Mouse (Mus musculus): ENCODE measurements at regions not wholly inside any gene's neighbourhood (a gene's known extent, or its start where the extent isn't known, plus 50 kb on each side); places are given as distances from the start of the nearest gene placed in this dataset.

GRCm38 (mm10) chrX:11705851-11706557, 378.4 kb downstream of the H2al1j start:
- ATAC-seq (ENCODE audit: insufficient read depth) (no peak), DNase-seq (ENCODE audit: low read depth in 3 of 3, low spot score in 3 of 3) (no peak)
- H3K9me3 ChIP-seq (ENCODE audit: control insufficient read depth, low read length) = no peaks in the 10 kb centered on the region
- H3K36me3 ChIP-seq (replicated peaks; ENCODE audit: control insufficient read depth, insufficient read depth, low read depth) = no peaks in the 10 kb centered on the region
- no peak overlapping the region for H3K9ac ChIP-seq (replicated peaks)
- H3K27ac ChIP-seq = no peak overlapping the region
- WGBS (ENCODE audit: insufficient replicate concordance) = 46% methylated on average over 6 of the region's 6 CpGs
- no peak overlapping the region for H3K4me2 ChIP-seq (ENCODE audit: low read depth)
- no peaks in the 10 kb centered on the region for H3K4me1 ChIP-seq (replicated peaks; ENCODE audit: control insufficient read depth in 2 of 2, insufficient read depth in 2 of 2, low read length in 1 of 2)
- TF ChIP-seq CTCF (IDR thresholded peaks at IDR 0.05; ENCODE audit: low read depth) = no peak
- no peak for TF ChIP-seq EP300 (IDR thresholded peaks at IDR 0.05; ENCODE audit: low read depth)
- no peak overlapping the region for H3K4me3 ChIP-seq (ENCODE audit: insufficient read depth in 1 of 2, low read depth in 2 of 2, low read length in 2 of 2)
- H3K27me3 ChIP-seq (ENCODE audit: control insufficient read depth, insufficient read depth, low read length) = no peaks in the 10 kb centered on the region

GRCm38 (mm10) chrX:11707330-11707729, 379.7 kb downstream of the H2al1j start:
- Histone ChIP-seq H3K27me3 (ENCODE audit: control insufficient read depth, insufficient read depth, low read length) (no peaks in the 10 kb centered on the region), H3K9ac (replicated peaks) (no peak overlapping the region), H3K9me3 (ENCODE audit: control insufficient read depth, low read length) (no peaks in the 10 kb centered on the region), H3K4me1 (replicated peaks; ENCODE audit: control insufficient read depth in 2 of 2, insufficient read depth in 2 of 2, low read length in 1 of 2) (no peaks in the 10 kb centered on the region), H3K27ac (no peak overlapping the region), H3K36me3 (replicated peaks; ENCODE audit: control insufficient read depth, insufficient read depth, low read depth) (no peaks in the 10 kb centered on the region), H3K4me3 (ENCODE audit: insufficient read depth in 1 of 2, low read depth in 2 of 2, low read length in 2 of 2) (no peak overlapping the region), H3K4me2 (ENCODE audit: low read depth) (no peak overlapping the region)
- TF ChIP-seq EP300 (IDR thresholded peaks at IDR 0.05; ENCODE audit: low read depth) (no peak), CTCF (IDR thresholded peaks at IDR 0.05; ENCODE audit: low read depth) (no peak)
- DNase-seq (ENCODE audit: low read depth in 3 of 3, low spot score in 3 of 3) = no peak
- no peak for ATAC-seq (ENCODE audit: insufficient read depth)
- 62% methylated on average over 6 of the region's 6 CpGs for WGBS (ENCODE audit: insufficient replicate concordance)

- TF ChIP-seq CTCF (IDR thresholded peaks at IDR 0.05; ENCODE audit: low read depth) = no peak
- no peak for TF ChIP-seq EP300 (IDR thresholded peaks at IDR 0.05; ENCODE audit: low read depth)
- ATAC-seq (ENCODE audit: insufficient read depth) (no peak), DNase-seq (ENCODE audit: low read depth in 3 of 3, low spot score in 3 of 3) (no peak)
- Histone ChIP-seq H3K4me3 (ENCODE audit: insufficient read depth in 1 of 2, low read depth in 2 of 2, low read length in 2 of 2) (no peak overlapping the region), H3K4me2 (ENCODE audit: low read depth) (no peak overlapping the region), H3K36me3 (replicated peaks; ENCODE audit: control insufficient read depth, insufficient read depth, low read depth) (no peaks in the 10 kb centered on the region), H3K27ac (no peak overlapping the region), H3K4me1 (replicated peaks; ENCODE audit: control insufficient read depth in 2 of 2, insufficient read depth in 2 of 2, low read length in 1 of 2) (no peaks in the 10 kb centered on the region), H3K9me3 (ENCODE audit: control insufficient read depth, low read length) (no peaks in the 10 kb centered on the region), H3K9ac (replicated peaks) (no peak overlapping the region), H3K27me3 (ENCODE audit: control insufficient read depth, insufficient read depth, low read length) (no peaks in the 10 kb centered on the region)
- 39% methylated on average over 6 of the region's 6 CpGs for WGBS (ENCODE audit: insufficient replicate concordance)
Measured at GRCm38 (mm10) chrX:11708325-11708724, 380.7 kb downstream of the H2al1j start.

- Histone ChIP-seq H3K4me3 (ENCODE audit: insufficient read depth in 1 of 2, low read depth in 2 of 2, low read length in 2 of 2) (no peak overlapping the region), H3K9me3 (ENCODE audit: control insufficient read depth, low read length) (no peaks in the 10 kb centered on the region), H3K27ac (no peak overlapping the region), H3K4me1 (replicated peaks; ENCODE audit: control insufficient read depth in 2 of 2, insufficient read depth in 2 of 2, low read length in 1 of 2) (no peaks in the 10 kb centered on the region), H3K4me2 (ENCODE audit: low read depth) (no peak overlapping the region), H3K36me3 (replicated peaks; ENCODE audit: control insufficient read depth, insufficient read depth, low read depth) (no peaks in the 10 kb centered on the region), H3K27me3 (ENCODE audit: control insufficient read depth, insufficient read depth, low read length) (no peaks in the 10 kb centered on the region), H3K9ac (replicated peaks) (no peak overlapping the region)
- ATAC-seq (ENCODE audit: insufficient read depth) (no peak), DNase-seq (ENCODE audit: low read depth in 3 of 3, low spot score in 3 of 3) (no peak)
- 65% methylated on average over 4 of the region's 4 CpGs for WGBS (ENCODE audit: insufficient replicate concordance)
- TF ChIP-seq EP300 (IDR thresholded peaks at IDR 0.05; ENCODE audit: low read depth) (no peak), CTCF (IDR thresholded peaks at IDR 0.05; ENCODE audit: low read depth) (no peak)
Measured at GRCm38 (mm10) chrX:11709326-11709725, 381.7 kb downstream of the H2al1j start.

GRCm38 (mm10) chrX:11713423-11713822, 385.8 kb downstream of the H2al1j start:
- no peak overlapping the region for H3K9ac ChIP-seq (replicated peaks)
- no peak for ATAC-seq (ENCODE audit: insufficient read depth)
- no peak overlapping the region for H3K27ac ChIP-seq
- TF ChIP-seq EP300 (IDR thresholded peaks at IDR 0.05; ENCODE audit: low read depth) = no peak
- no peak for TF ChIP-seq CTCF (IDR thresholded peaks at IDR 0.05; ENCODE audit: low read depth)
- H3K36me3 ChIP-seq (replicated peaks; ENCODE audit: control insufficient read depth, insufficient read depth, low read depth) = no peaks in the 10 kb centered on the region
- WGBS (ENCODE audit: insufficient replicate concordance) = 79% methylated on average over 3 of the region's 3 CpGs
- H3K9me3 ChIP-seq (ENCODE audit: control insufficient read depth, low read length) = no peaks in the 10 kb centered on the region
- DNase-seq (ENCODE audit: low read depth in 3 of 3, low spot score in 3 of 3) = no peak
- H3K4me1 ChIP-seq (replicated peaks; ENCODE audit: control insufficient read depth in 2 of 2, insufficient read depth in 2 of 2, low read length in 1 of 2) = no peaks in the 10 kb centered on the region
- no peak overlapping the region for H3K4me3 ChIP-seq (ENCODE audit: insufficient read depth in 1 of 2, low read depth in 2 of 2, low read length in 2 of 2)
- no peak overlapping the region for H3K4me2 ChIP-seq (ENCODE audit: low read depth)
- H3K27me3 ChIP-seq (ENCODE audit: control insufficient read depth, insufficient read depth, low read length) = no peaks in the 10 kb centered on the region

Data from liver, embryonic 14.5 days (tissue).